Mouse (Mus musculus): ENCODE results near the gene Gm5617. TPM values are rescaled to one million over a fixed set of nuclear protein-coding genes. Genes with fewer than 3 reads are reported as not detected.

Gene Gm5617
- total RNA-seq (2014; rRNA removed) (26.2 and 29.4 TPM in 2 replicates), polyA plus RNA-seq (2012; rRNA removed) (70.8 and 82.8 TPM in 2 replicates)

DNA sequence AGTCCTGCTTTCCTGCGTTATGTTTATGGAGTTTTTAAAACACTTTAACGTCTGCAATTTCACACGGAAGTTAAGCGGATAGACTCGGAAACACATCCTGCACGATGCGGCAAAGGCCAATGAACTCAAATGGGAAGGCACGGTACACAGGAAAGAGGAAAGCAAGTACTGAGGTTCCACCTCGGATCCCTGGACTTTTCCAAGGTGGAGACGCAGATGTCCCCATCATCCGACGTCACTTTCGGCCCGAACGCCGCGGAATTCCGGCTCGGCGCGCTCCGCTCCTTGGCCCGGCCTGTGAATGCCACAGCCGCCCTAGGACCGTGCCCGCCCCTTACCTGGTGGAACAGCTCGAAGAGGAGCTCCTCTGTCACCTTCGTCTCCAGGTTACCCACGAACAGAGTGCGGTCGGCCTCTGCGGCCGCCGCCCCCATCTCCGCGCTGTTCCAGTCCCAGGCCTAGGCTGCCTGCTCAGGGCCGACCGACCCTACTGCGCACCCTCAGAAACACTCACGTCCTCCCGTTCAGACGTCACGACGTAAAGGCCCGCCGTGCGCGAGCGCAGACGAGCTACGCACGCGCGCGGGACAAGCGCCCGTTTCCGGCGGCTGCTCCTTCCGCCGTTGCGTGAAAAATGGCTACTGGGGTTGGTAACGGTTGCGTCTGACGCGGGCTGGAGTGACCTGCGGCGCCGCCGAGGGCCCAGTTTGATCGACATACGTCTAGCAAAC, at the start of gene Gm5617, which contains the start of gene Rbm7:
Gene Gm5617 (plus strand): TSS at position 626 of the 731 bp plus-strand sequence.
Gene Rbm7 (minus strand): TSS at position 483 of the 731 bp plus-strand sequence.
- H3K9ac ChIP-seq (ENCODE audit: low read depth, low read length), result peak within 1 kb of the TSS; percentile 92
- under 1% methylated on average over 72 of the region's 72 CpGs for whole genome bisulfite sequencing
- H3K36me3 ChIP-seq (ENCODE audit: control insufficient read depth, insufficient read depth, low read length), result peaks cover 28% of the 10 kb centered on the region
- peak; percentile 88 for DNase-seq (ENCODE audit: extremely low read depth, low read depth, low spot score)
- H3K4me3 ChIP-seq (ENCODE audit: insufficient read depth, low read depth, low read length), result peak within 1 kb of the TSS; percentile 85
- no peaks in the 10 kb centered on the region; the same call in 1 of the 2 replicates for H3K79me2 ChIP-seq (ENCODE audit: control insufficient read depth, insufficient read depth, low read length)
- TF ChIP-seq POLR2A (IDR thresholded peaks at IDR 0.05; ENCODE audit: extremely low read depth, insufficient read depth, low read length) (peak; percentile 89), CTCF (IDR thresholded peaks at IDR 0.05; ENCODE audit: low read depth, low read length) (no peak)
- peaks cover 3% of the 10 kb centered on the region; the same call in 1 of the 2 replicates for H3K4me1 ChIP-seq (ENCODE audit: control insufficient read depth, insufficient read depth, low read length)
- H3K27ac ChIP-seq (replicated peaks; ENCODE audit: insufficient read depth, low read depth, low read length), result peak within 1 kb of the TSS; percentile 89
- H3K27me3 ChIP-seq (ENCODE audit: control insufficient read depth, insufficient read depth, low read length), result no peaks in the 10 kb centered on the region

DNA sequence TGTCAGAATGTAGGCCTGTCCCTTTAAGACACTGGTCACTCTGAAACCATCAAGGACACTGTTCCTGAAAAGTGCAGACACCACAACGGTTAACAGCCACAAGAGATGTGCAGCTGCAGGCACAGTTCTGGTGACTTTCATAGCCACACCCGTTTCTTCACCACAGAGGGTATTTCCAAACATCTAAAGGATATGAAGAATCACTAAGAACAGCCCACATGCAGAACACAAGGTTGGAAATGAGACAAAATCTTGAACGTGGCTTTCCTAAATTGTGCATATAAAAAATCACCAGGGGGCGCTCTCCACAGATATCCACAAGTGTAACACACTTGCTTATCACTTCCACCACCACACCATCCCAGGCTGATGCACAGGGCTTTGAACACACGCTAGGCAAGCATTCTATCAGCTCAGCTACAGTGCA, 47.4 kb upstream of the Gm5617 start:
- Histone ChIP-seq H3K27ac (replicated peaks; ENCODE audit: insufficient read depth, low read depth, low read length) (no peak overlapping the region), H3K4me1 (ENCODE audit: control insufficient read depth, insufficient read depth, low read length) (no peaks in the 10 kb centered on the region), H3K9ac (ENCODE audit: low read depth, low read length) (no peak overlapping the region), H3K4me3 (ENCODE audit: insufficient read depth, low read depth, low read length) (no peak overlapping the region), H3K27me3 (ENCODE audit: control insufficient read depth, insufficient read depth, low read length) (no peaks in the 10 kb centered on the region), H3K79me2 (ENCODE audit: control insufficient read depth, insufficient read depth, low read length) (no peaks in the 10 kb centered on the region), H3K36me3 (ENCODE audit: control insufficient read depth, insufficient read depth, low read length) (no peaks in the 10 kb centered on the region)
- WGBS, result 19% methylated on average over 5 of the region's 5 CpGs
- TF ChIP-seq POLR2A (IDR thresholded peaks at IDR 0.05; ENCODE audit: extremely low read depth, insufficient read depth, low read length) (no peak), CTCF (IDR thresholded peaks at IDR 0.05; ENCODE audit: low read depth, low read length) (peak; percentile 7; the same call in 1 of the 2 replicates)
- peak; percentile 39 for DNase-seq (ENCODE audit: extremely low read depth, low read depth, low spot score)

DNA sequence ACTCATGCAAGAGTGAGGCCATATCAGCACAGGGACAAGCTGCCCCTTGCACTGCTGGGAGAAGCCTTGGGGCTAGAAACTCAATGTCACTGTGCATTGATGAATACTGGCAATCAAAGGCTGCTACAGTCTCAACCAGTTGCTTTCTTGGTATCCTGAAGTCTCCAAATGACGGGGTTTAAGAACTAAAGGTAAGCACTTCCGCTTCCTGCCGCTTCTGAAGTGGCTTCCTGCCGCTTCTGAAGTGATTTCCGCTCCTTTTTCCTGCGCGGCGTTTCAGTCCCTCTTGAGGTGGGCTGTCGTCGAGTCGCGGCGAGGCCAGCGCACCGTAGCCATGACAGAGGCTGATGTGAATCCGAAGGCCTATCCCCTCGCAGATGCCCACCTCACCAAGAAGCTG, 45.2 kb upstream of the Gm5617 start:
- H3K27me3 ChIP-seq (ENCODE audit: control insufficient read depth, insufficient read depth, low read length), result no peaks in the 10 kb centered on the region
- DNase-seq (ENCODE audit: extremely low read depth, low read depth, low spot score), result no peak
- H3K9ac ChIP-seq (ENCODE audit: low read depth, low read length), result no peak overlapping the region
- no peaks in the 10 kb centered on the region for H3K79me2 ChIP-seq (ENCODE audit: control insufficient read depth, insufficient read depth, low read length)
- 90% methylated on average over 17 of the region's 17 CpGs for WGBS
- H3K4me1 ChIP-seq (ENCODE audit: control insufficient read depth, insufficient read depth, low read length), result no peaks in the 10 kb centered on the region
- H3K36me3 ChIP-seq (ENCODE audit: control insufficient read depth, insufficient read depth, low read length), result no peaks in the 10 kb centered on the region
- H3K27ac ChIP-seq (replicated peaks; ENCODE audit: insufficient read depth, low read depth, low read length), result no peak overlapping the region
- TF ChIP-seq POLR2A (IDR thresholded peaks at IDR 0.05; ENCODE audit: extremely low read depth, insufficient read depth, low read length) (no peak), CTCF (IDR thresholded peaks at IDR 0.05; ENCODE audit: low read depth, low read length) (no peak)
- no peak overlapping the region for H3K4me3 ChIP-seq (ENCODE audit: insufficient read depth, low read depth, low read length)

DNA sequence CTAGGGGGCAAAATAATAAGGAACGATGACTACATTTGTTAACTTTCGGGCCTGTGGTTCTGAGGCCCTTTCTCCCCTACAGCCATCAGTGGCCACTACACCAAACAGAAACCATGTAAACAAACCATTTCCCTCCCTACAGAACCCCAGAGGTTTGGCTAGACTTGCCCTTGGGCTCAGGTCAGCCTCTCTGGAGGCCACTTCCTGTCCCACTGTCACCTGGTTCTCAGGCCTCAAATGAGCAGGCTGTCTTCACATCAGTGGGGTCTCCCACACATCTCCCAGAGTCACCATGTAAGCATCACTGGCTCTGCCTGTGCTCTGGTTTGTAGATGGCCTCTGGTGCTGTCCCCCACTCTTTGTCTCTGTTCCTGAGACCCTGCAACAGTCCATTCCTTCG, 39.3 kb upstream of the Gm5617 start:
- H3K36me3 ChIP-seq (ENCODE audit: control insufficient read depth, insufficient read depth, low read length), result no peaks in the 10 kb centered on the region
- H3K4me3 ChIP-seq (ENCODE audit: insufficient read depth, low read depth, low read length), result no peak overlapping the region
- no peak overlapping the region for H3K9ac ChIP-seq (ENCODE audit: low read depth, low read length)
- H3K4me1 ChIP-seq (ENCODE audit: control insufficient read depth, insufficient read depth, low read length), result no peaks in the 10 kb centered on the region
- H3K27me3 ChIP-seq (ENCODE audit: control insufficient read depth, insufficient read depth, low read length), result no peaks in the 10 kb centered on the region
- 88% methylated on average over 3 of the region's 3 CpGs for WGBS
- no peaks in the 10 kb centered on the region for H3K79me2 ChIP-seq (ENCODE audit: control insufficient read depth, insufficient read depth, low read length)
- H3K27ac ChIP-seq (replicated peaks; ENCODE audit: insufficient read depth, low read depth, low read length), result no peak overlapping the region
- no peak for DNase-seq (ENCODE audit: extremely low read depth, low read depth, low spot score)
- no peak for TF ChIP-seq POLR2A (IDR thresholded peaks at IDR 0.05; ENCODE audit: extremely low read depth, insufficient read depth, low read length)

DNA sequence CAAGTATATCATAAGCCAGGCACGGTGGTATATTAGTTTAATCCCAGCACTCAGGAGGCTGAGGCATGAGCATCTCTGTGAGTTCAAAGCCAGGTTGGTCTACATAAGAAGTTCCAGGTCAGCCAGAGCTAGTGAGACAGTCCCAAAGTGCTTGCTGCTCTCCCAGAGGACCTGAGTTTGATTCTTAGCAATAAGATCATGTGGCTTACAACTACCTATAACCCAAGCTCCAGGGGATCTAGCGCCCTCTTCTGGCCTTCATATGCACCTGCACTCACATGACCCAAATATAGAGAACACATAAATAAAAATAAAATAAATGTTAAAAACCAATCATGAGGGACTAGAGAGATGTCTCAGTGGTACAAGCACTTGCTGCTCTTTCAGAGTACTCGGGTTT, 36.4 kb upstream of the Gm5617 start:
- peak; percentile 37; the same call in 1 of the 2 replicates for TF ChIP-seq CTCF (IDR thresholded peaks at IDR 0.05; ENCODE audit: low read depth, low read length)
- no peak for TF ChIP-seq POLR2A (IDR thresholded peaks at IDR 0.05; ENCODE audit: extremely low read depth, insufficient read depth, low read length)
- H3K4me1 ChIP-seq (ENCODE audit: control insufficient read depth, insufficient read depth, low read length), result no peaks in the 10 kb centered on the region
- no peaks in the 10 kb centered on the region for H3K79me2 ChIP-seq (ENCODE audit: control insufficient read depth, insufficient read depth, low read length)
- WGBS, result 76% methylated on average over 3 of the region's 3 CpGs
- no peaks in the 10 kb centered on the region for H3K36me3 ChIP-seq (ENCODE audit: control insufficient read depth, insufficient read depth, low read length)
- no peaks in the 10 kb centered on the region for H3K27me3 ChIP-seq (ENCODE audit: control insufficient read depth, insufficient read depth, low read length)
- H3K4me3 ChIP-seq (ENCODE audit: insufficient read depth, low read depth, low read length), result no peak overlapping the region
- DNase-seq (ENCODE audit: extremely low read depth, low read depth, low spot score), result no peak
- no peak overlapping the region for H3K27ac ChIP-seq (replicated peaks; ENCODE audit: insufficient read depth, low read depth, low read length)
- H3K9ac ChIP-seq (ENCODE audit: low read depth, low read length), result no peak overlapping the region

DNA sequence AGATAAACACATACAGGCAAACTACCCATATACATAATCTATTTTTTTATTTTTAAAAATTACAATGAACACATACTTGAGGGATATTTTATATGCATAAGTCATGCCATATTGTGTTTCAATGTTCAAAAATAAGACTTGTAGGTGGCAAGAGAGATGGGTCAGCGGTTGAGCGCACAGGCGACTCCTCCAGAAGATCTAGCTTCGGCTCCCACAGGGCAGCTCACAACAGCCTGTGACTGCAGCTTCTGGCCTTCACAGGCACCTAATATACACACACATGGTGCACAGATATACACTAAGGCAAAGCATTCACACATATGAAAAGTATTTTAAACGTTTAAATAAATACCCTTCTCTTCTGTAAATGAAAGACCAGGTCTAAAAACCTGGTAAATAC, 35.9 kb upstream of the Gm5617 start:
- H3K27me3 ChIP-seq (ENCODE audit: control insufficient read depth, insufficient read depth, low read length), result no peaks in the 10 kb centered on the region
- DNase-seq (ENCODE audit: extremely low read depth, low read depth, low spot score), result no peak
- no peak overlapping the region for H3K4me3 ChIP-seq (ENCODE audit: insufficient read depth, low read depth, low read length)
- H3K9ac ChIP-seq (ENCODE audit: low read depth, low read length), result no peak overlapping the region
- no peaks in the 10 kb centered on the region for H3K36me3 ChIP-seq (ENCODE audit: control insufficient read depth, insufficient read depth, low read length)
- H3K4me1 ChIP-seq (ENCODE audit: control insufficient read depth, insufficient read depth, low read length), result no peaks in the 10 kb centered on the region
- TF ChIP-seq POLR2A (IDR thresholded peaks at IDR 0.05; ENCODE audit: extremely low read depth, insufficient read depth, low read length) (no peak), CTCF (IDR thresholded peaks at IDR 0.05; ENCODE audit: low read depth, low read length) (no peak)
- no peaks in the 10 kb centered on the region for H3K79me2 ChIP-seq (ENCODE audit: control insufficient read depth, insufficient read depth, low read length)
- H3K27ac ChIP-seq (replicated peaks; ENCODE audit: insufficient read depth, low read depth, low read length), result no peak overlapping the region
- whole genome bisulfite sequencing, result 92% methylated on average over 5 of the region's 5 CpGs

Measured in liver, adult 2 months (tissue).